Mouse (Mus musculus): ENCODE results near the gene Tifa. TPM values are rescaled to one million over a fixed set of nuclear protein-coding genes. Genes with fewer than 3 reads are reported as not detected.

The Tifa gene
- total and polyA plus RNA-seq, 2 experiments from 2014 or later, result 2.7 to 4.2 TPM

GRCm38 (mm10) chr3:127793022-127793421, 3.4 kb downstream of the Tifa start:
- ATAC-seq, result no peak
- Histone ChIP-seq H3K4me1 (ENCODE audit: insufficient read depth) (0 out of 2 replicates have a peak, but pooled peaks cover 5% of the 10 kb centered on the region), H3K36me3 (ENCODE audit: insufficient read depth) (no peaks in the 10 kb centered on the region), H3K4me3 (ENCODE audit: low read depth, low read length) (no peak overlapping the region), H3K27ac (ENCODE audit: low read depth, low read length) (no peak overlapping the region), H3K9me3 (ENCODE audit: low read length) (no peaks in the 10 kb centered on the region), H3K4me2 (ENCODE audit: low read depth) (no peak overlapping the region), H3K9ac (no peak overlapping the region), H3K27me3 (ENCODE audit: insufficient read depth, low read length) (0 out of 2 replicates have a peak, but pooled peaks cover 10% of the 10 kb centered on the region)
- WGBS, result 61% methylated on average over 7 of the region's 7 CpGs
- DNase-seq, result no peak
- no peak for TF ChIP-seq CTCF (IDR thresholded peaks at IDR 0.05; ENCODE audit: low read depth)

DNA sequence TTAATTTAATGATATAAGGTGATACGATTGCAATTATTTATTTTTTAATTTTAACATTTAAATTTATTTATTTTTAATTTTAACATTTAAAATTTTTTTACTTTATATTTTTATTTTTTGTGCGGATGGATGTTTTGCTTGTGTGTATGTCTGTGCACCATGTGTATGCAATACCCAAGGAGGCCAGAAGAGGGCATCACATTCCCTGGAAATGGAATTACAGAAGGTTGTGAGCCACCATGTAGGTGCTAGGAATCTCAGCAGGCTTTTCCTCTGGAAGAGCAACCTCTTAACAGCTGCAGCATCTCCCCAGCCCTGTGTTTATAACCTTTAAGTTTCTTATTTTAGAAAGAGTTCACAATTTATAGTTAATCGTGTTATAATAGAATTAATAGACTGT, 6.2 kb downstream of the Tifa start:
- DNase-seq (no peak), ATAC-seq (no peak)
- no peak overlapping the region for H3K27ac ChIP-seq (ENCODE audit: low read depth, low read length)
- 96% methylated on average over 3 of the region's 3 CpGs for WGBS
- no peaks in the 10 kb centered on the region for H3K36me3 ChIP-seq (ENCODE audit: insufficient read depth)
- no peak overlapping the region for H3K9ac ChIP-seq
- no peak for TF ChIP-seq CTCF (IDR thresholded peaks at IDR 0.05; ENCODE audit: low read depth)
- H3K4me3 ChIP-seq (ENCODE audit: low read depth, low read length), result no peak overlapping the region
- H3K4me2 ChIP-seq (ENCODE audit: low read depth), result no peak overlapping the region
- H3K4me1 ChIP-seq (ENCODE audit: insufficient read depth), result no peaks in the 10 kb centered on the region
- H3K9me3 ChIP-seq (ENCODE audit: low read length), result no peaks in the 10 kb centered on the region
- no peaks in the 10 kb centered on the region for H3K27me3 ChIP-seq (ENCODE audit: insufficient read depth, low read length)

DNA sequence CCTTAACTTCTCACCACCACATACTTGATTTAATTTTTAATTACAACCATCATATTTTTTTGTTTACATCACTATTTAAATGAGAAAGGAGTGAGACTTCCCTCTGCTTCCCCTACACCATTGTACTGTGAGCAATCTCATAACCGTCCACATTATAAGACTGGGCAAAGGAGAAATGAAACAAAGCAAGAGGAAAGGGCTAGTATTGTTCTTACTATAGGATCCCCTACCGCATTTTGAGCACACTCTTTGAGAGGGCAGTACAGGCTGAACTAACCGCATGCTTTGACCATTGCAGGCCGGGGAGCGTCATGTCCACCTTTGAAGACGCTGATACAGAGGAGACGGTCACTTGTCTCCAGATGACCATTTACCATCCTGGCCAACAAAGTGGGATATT, 6.7 kb downstream of the Tifa start:
- no peak overlapping the region for H3K4me3 ChIP-seq (ENCODE audit: low read depth, low read length)
- H3K27ac ChIP-seq (ENCODE audit: low read depth, low read length), result no peak overlapping the region
- H3K9ac ChIP-seq, result no peak overlapping the region
- no peak for TF ChIP-seq CTCF (IDR thresholded peaks at IDR 0.05; ENCODE audit: low read depth)
- H3K4me1 ChIP-seq (ENCODE audit: insufficient read depth), result no peaks in the 10 kb centered on the region
- H3K9me3 ChIP-seq (ENCODE audit: low read length), result no peaks in the 10 kb centered on the region
- no peaks in the 10 kb centered on the region for H3K27me3 ChIP-seq (ENCODE audit: insufficient read depth, low read length)
- WGBS, result 95% methylated on average over 7 of the region's 7 CpGs
- H3K4me2 ChIP-seq (ENCODE audit: low read depth), result no peak overlapping the region
- no peak for ATAC-seq
- DNase-seq, result no peak
- no peaks in the 10 kb centered on the region for H3K36me3 ChIP-seq (ENCODE audit: insufficient read depth)

DNA sequence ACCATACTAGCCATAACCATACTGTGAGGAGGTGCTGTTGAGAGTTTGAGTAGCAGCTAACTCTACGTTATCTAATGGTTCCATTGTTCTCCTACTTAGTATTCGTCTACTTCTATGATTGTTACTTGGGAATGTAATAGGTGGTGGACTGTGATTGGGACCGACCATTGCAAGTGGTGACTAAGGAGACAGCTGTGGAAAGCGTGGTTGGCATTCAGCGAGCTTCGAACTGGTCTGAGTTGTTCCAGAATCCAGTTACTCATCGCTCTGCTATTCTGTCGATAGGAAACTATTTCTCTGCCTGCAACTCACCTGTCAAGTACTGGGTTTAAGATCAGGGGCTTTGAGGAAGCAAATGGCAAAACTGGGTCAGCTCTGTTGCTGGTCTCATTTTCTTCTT, 11.6 kb downstream of the Tifa start:
- Histone ChIP-seq H3K36me3 (ENCODE audit: insufficient read depth) (0 out of 2 replicates have a peak, but pooled peaks cover 6% of the 10 kb centered on the region), H3K4me1 (ENCODE audit: insufficient read depth) (no peaks in the 10 kb centered on the region), H3K4me3 (ENCODE audit: low read depth, low read length) (no peak overlapping the region), H3K4me2 (ENCODE audit: low read depth) (no peak overlapping the region), H3K27me3 (ENCODE audit: insufficient read depth, low read length) (no peaks in the 10 kb centered on the region), H3K9ac (no peak overlapping the region), H3K27ac (ENCODE audit: low read depth, low read length) (no peak overlapping the region), H3K9me3 (ENCODE audit: low read length) (no peaks in the 10 kb centered on the region)
- DNase-seq (no peak), ATAC-seq (no peak)
- 95% methylated on average over 8 of the region's 8 CpGs for WGBS
- TF ChIP-seq CTCF (IDR thresholded peaks at IDR 0.05; ENCODE audit: low read depth), result no peak

DNA sequence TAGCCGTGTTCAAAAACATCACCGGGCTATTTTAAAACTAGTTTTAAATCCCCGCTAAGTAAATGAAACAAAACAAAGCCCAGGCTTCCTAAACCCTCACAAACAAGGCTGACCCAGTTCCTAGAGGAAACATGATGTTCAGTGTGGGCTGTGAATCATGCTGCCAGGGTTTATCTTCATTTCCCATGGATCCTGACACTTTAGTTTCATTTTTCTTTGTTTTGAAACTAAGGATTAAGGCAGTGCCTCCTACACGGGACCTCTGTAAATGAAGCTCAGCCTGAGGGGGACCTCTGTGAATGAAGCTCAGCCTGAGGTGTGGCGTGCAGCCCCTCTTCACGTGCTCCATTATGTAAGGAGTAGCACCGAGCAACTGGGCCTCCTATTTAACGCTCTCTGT, 13.2 kb downstream of the Tifa start:
- Histone ChIP-seq H3K9me3 (ENCODE audit: low read length) (no peaks in the 10 kb centered on the region), H3K4me1 (ENCODE audit: insufficient read depth) (no peaks in the 10 kb centered on the region), H3K27me3 (ENCODE audit: insufficient read depth, low read length) (no peaks in the 10 kb centered on the region), H3K9ac (no peak overlapping the region), H3K27ac (ENCODE audit: low read depth, low read length) (no peak overlapping the region), H3K36me3 (ENCODE audit: insufficient read depth) (peaks cover 16% of the 10 kb centered on the region; the same call in 1 of the 2 replicates), H3K4me2 (ENCODE audit: low read depth) (no peak overlapping the region), H3K4me3 (ENCODE audit: low read depth, low read length) (no peak overlapping the region)
- no peak for TF ChIP-seq CTCF (IDR thresholded peaks at IDR 0.05; ENCODE audit: low read depth)
- DNase-seq (no peak), ATAC-seq (no peak)
- WGBS, result 35% methylated on average over 8 of the region's 8 CpGs

DNA sequence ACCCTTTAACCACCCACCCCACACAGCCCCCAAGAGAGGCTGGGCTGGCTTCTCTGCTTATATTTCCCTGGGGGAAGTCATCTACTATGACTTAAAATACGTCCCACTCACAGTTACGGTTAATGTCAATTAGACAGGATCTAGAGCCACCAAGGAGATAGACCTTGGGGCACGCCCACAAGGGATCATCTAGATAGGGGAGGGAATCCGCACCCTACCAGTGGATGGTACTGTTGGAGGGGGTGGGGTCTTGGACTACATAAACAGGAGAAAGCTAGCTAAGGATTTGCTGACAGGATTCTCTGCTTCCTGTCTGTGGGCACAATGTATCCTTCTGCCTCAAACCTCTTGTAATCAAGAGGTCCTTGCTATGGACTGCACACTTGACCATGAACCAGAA, 14.8 kb downstream of the Tifa start:
- Histone ChIP-seq H3K4me3 (ENCODE audit: low read depth, low read length) (no peak overlapping the region), H3K4me2 (ENCODE audit: low read depth) (no peak overlapping the region), H3K27ac (ENCODE audit: low read depth, low read length) (no peak overlapping the region), H3K9me3 (ENCODE audit: low read length) (no peaks in the 10 kb centered on the region), H3K36me3 (ENCODE audit: insufficient read depth) (peaks cover 27% of the 10 kb centered on the region), H3K4me1 (ENCODE audit: insufficient read depth) (no peaks in the 10 kb centered on the region), H3K9ac (no peak overlapping the region), H3K27me3 (ENCODE audit: insufficient read depth, low read length) (no peaks in the 10 kb centered on the region)
- TF ChIP-seq CTCF (IDR thresholded peaks at IDR 0.05; ENCODE audit: low read depth), result no peak
- ATAC-seq, result no peak
- DNase-seq, result no peak
- 95% methylated on average over 4 of the region's 4 CpGs for WGBS

DNA sequence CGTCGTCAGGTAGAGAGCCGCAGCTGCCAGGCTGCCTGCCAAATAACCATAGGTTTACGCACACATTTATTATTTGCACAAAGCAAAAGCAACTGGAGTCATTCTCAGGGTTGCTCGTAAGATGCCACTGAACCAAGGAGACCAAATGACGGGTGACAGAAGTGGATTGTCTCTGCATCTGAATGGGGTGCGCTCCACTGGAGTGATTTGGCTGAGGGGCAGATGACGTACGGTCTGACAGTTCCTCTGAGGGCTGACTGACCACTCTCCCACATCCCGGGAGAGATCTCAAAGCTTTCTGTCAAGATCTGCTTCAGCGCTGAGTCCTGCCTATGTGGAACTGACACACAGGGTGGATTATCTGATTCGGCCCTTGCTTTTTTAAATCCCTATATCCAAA, 15.5 kb downstream of the Tifa start:
- TF ChIP-seq CTCF (IDR thresholded peaks at IDR 0.05; ENCODE audit: low read depth), result no peak
- no peak overlapping the region for H3K9ac ChIP-seq
- ATAC-seq (no peak), DNase-seq (no peak)
- no peaks in the 10 kb centered on the region for H3K27me3 ChIP-seq (ENCODE audit: insufficient read depth, low read length)
- H3K9me3 ChIP-seq (ENCODE audit: low read length), result no peaks in the 10 kb centered on the region
- H3K4me2 ChIP-seq (ENCODE audit: low read depth), result no peak overlapping the region
- H3K36me3 ChIP-seq (ENCODE audit: insufficient read depth), result peaks cover 32% of the 10 kb centered on the region
- WGBS, result 71% methylated on average over 12 of the region's 12 CpGs
- H3K4me1 ChIP-seq (ENCODE audit: insufficient read depth), result no peaks in the 10 kb centered on the region
- H3K4me3 ChIP-seq (ENCODE audit: low read depth, low read length), result no peak overlapping the region
- H3K27ac ChIP-seq (ENCODE audit: low read depth, low read length), result no peak overlapping the region

DNA sequence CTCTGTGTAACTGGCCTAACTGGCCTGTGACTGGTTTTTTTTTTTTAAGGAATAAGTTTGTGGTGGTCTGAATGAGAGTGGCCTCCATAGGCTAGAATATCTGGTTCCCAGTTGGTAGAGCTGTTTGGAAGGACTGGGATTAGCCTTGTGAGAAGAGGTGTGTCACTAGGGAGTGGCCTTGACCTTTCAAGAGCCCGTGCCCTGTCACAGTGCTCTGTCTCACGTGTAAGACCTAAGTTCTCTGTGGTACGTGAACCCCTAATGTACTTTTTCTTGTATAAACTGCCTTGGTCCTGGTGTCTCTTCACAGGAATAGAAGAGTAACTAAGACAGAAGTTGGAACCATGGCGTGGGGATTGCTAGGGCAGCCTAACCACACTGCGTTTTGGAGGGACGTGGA, 16.4 kb downstream of the Tifa start:
- WGBS, result 92% methylated on average over 6 of the region's 6 CpGs
- no peak overlapping the region for H3K4me3 ChIP-seq (ENCODE audit: low read depth, low read length)
- H3K9ac ChIP-seq, result no peak overlapping the region
- no peak overlapping the region for H3K27ac ChIP-seq (ENCODE audit: low read depth, low read length)
- H3K9me3 ChIP-seq (ENCODE audit: low read length), result no peaks in the 10 kb centered on the region
- H3K36me3 ChIP-seq (ENCODE audit: insufficient read depth), result peaks cover 41% of the 10 kb centered on the region
- no peak overlapping the region for H3K4me2 ChIP-seq (ENCODE audit: low read depth)
- DNase-seq, result no peak
- H3K27me3 ChIP-seq (ENCODE audit: insufficient read depth, low read length), result no peaks in the 10 kb centered on the region
- TF ChIP-seq CTCF (IDR thresholded peaks at IDR 0.05; ENCODE audit: low read depth), result no peak
- H3K4me1 ChIP-seq (ENCODE audit: insufficient read depth), result no peaks in the 10 kb centered on the region
- no peak for ATAC-seq
